Mouse (Mus musculus) MEL (cell line): Measurements from ENCODE around the gene Mmachc. TPM values are rescaled to one million over a fixed set of nuclear protein-coding genes. Genes with fewer than 3 reads are reported as not detected.
A peak's percentile ranks its signal among the peaks of the same experiment; 100 is the strongest.

Experiments used
- DNase-seq: peaks from one replicate; pipeline ENCODE4 v3.0.0; 2011; ENCODE audit warnings: low read depth, low spot score
- H3K27ac ChIP-seq: 2 replicates; pipeline ENCODE4 v1.5.1; 2012; ENCODE audit warnings: low read depth, mild to moderate bottlenecking, control low read depth, low read length, moderate library complexity; ENCODE audit not compliant: control insufficient read depth
- H3K27me3 ChIP-seq, 2 experiments: fragments of 150-350 bp in 1 of 2; sonication (generic) in 1 of 2; 2 replicates each; pipeline ENCODE4 v1.6.1; 2012; ENCODE audit warnings: low read length in 2 of 2, mild to moderate bottlenecking in 2 of 2, improper control_type of control experiment in 1 of 2, moderate library complexity in 1 of 2; ENCODE audit not compliant: insufficient read depth in 2 of 2, control insufficient read depth in 1 of 2
- H3K36me3 ChIP-seq, 2 experiments: 2 replicates each; pipeline ENCODE4 v1.6.1; 2012 to 2014; ENCODE audit warnings: low read length in 2 of 2, improper control_type of control experiment in 1 of 2, inconsistent platforms in 1 of 2, mild to moderate bottlenecking in 1 of 2; ENCODE audit not compliant: insufficient read depth in 2 of 2, control insufficient read depth in 1 of 2
- H3K4me1 ChIP-seq, 2 experiments: fragments of 150-350 bp in 1 of 2; sonication (generic) in 1 of 2; 2 replicates each; pipeline ENCODE4 v1.6.1; 2012; ENCODE audit warnings: low read length in 2 of 2, improper control_type of control experiment in 1 of 2, mild to moderate bottlenecking in 1 of 2; ENCODE audit not compliant: insufficient read depth in 2 of 2, control insufficient read depth in 1 of 2
- H3K4me3 ChIP-seq, 2 experiments: fragments of 150-350 bp in 1 of 2; sonication (generic) in 1 of 2; 2 replicates each; pipeline ENCODE4 v1.5.1; 2012; ENCODE audit warnings: low read depth in 2 of 2, low read length in 2 of 2, mild to moderate bottlenecking in 2 of 2, moderate library complexity in 2 of 2, control low read depth in 1 of 2, improper control_type of control experiment in 1 of 2; ENCODE audit not compliant: control insufficient read depth in 1 of 2, insufficient read depth in 1 of 2
- H3K79me2 ChIP-seq: 2 replicates; pipeline ENCODE4 v1.6.1; 2012; ENCODE audit warnings: mild to moderate bottlenecking, low read length, moderate library complexity; ENCODE audit not compliant: control insufficient read depth, poor library complexity, insufficient read depth
- H3K9ac ChIP-seq: 2 replicates; pipeline ENCODE4 v1.6.1; 2012; ENCODE audit warnings: low read depth, mild to moderate bottlenecking, control low read depth, low read length, moderate library complexity; ENCODE audit not compliant: control insufficient read depth, poor library complexity, severe bottlenecking
- H3K9me3 ChIP-seq: fragments of 150-350 bp; sonication (generic); replicated peaks from 2 replicates; pipeline ENCODE4 v1.6.1; 2012; ENCODE audit warnings: mild to moderate bottlenecking, low read length, improper control_type of control experiment, moderate library complexity; ENCODE audit not compliant: insufficient read depth
- BHLHE40 ChIP-seq: IDR thresholded peaks from 2 replicates; pipeline ENCODE4 v1.6.1; 2012; ENCODE audit warnings: low read depth, mild to moderate bottlenecking, inconsistent platforms, low read length, improper control_type of control experiment, borderline replicate concordance
- CHD2 ChIP-seq: IDR thresholded peaks from 2 replicates; pipeline ENCODE4 v1.6.1; 2011; ENCODE audit warnings: low read length, improper control_type of control experiment
- CTCF ChIP-seq, 3 experiments: IDR thresholded peaks in 2 of 3; conservative IDR thresholded peaks in 1 of 3; 2 replicates each; pipeline ENCODE4 v1.5.1; 2011 to 2012; ENCODE audit warnings: low read length in 3 of 3, low read depth in 2 of 3, mild to moderate bottlenecking in 2 of 3, improper control_type of control experiment in 1 of 3, inconsistent platforms in 1 of 3, mixed read lengths in 1 of 3, moderate library complexity in 1 of 3; ENCODE audit not compliant: control insufficient read depth in 1 of 3, insufficient read depth in 1 of 3, poor library complexity in 1 of 3, severe bottlenecking in 1 of 3
- E2F4 ChIP-seq: IDR thresholded peaks from 2 replicates; pipeline ENCODE4 v1.6.1; 2011; ENCODE audit warnings: low read depth, low read length, improper control_type of control experiment, borderline replicate concordance
- ELF1 ChIP-seq: IDR thresholded peaks from 2 replicates; pipeline ENCODE4 v1.6.1; 2014; ENCODE audit warnings: low read depth, mild to moderate bottlenecking, inconsistent platforms, low read length, improper control_type of control experiment, moderate library complexity
- EP300 ChIP-seq, 2 experiments: IDR thresholded peaks; 2 replicates each; pipeline ENCODE4 v1.6.1; 2011; ENCODE audit warnings: improper control_type of control experiment in 2 of 2, low read length in 2 of 2, low read depth in 1 of 2, mild to moderate bottlenecking in 1 of 2
- ETS1 ChIP-seq: IDR thresholded peaks from 2 replicates; pipeline ENCODE4 v1.6.1; 2012; ENCODE audit warnings: low read depth, mild to moderate bottlenecking, inconsistent platforms, low read length, improper control_type of control experiment, moderate library complexity
- GATA1 ChIP-seq: IDR thresholded peaks from 2 replicates; pipeline ENCODE4 v1.6.1; 2011; ENCODE audit warnings: low read depth, low read length, improper control_type of control experiment
- JUND ChIP-seq: IDR thresholded peaks from 2 replicates; pipeline ENCODE4 v1.6.1; 2011; ENCODE audit warnings: low read depth, mild to moderate bottlenecking, improper control_type of control experiment, low read length
- KAT2A ChIP-seq: conservative IDR thresholded peaks from 2 replicates; pipeline ENCODE4 v1.6.1; 2012; ENCODE audit warnings: low read depth, low read length, improper control_type of control experiment, inconsistent platforms
- MAX ChIP-seq: IDR thresholded peaks from 2 replicates; pipeline ENCODE4 v1.6.1; 2011; ENCODE audit warnings: low read length, improper control_type of control experiment
- MEF2A ChIP-seq: IDR thresholded peaks from 2 replicates; pipeline ENCODE4 v1.6.1; 2014; ENCODE audit warnings: low read depth, mild to moderate bottlenecking, inconsistent platforms, low read length, improper control_type of control experiment; ENCODE audit not compliant: poor library complexity, insufficient replicate concordance, severe bottlenecking; ENCODE audit errors: extremely low read depth
- MXI1 ChIP-seq: IDR thresholded peaks from 2 replicates; pipeline ENCODE4 v1.6.1; 2011; ENCODE audit warnings: mild to moderate bottlenecking, low read depth, low read length, improper control_type of control experiment
- MYB ChIP-seq: IDR thresholded peaks from 2 replicates; pipeline ENCODE4 v1.6.1; 2011; ENCODE audit warnings: mild to moderate bottlenecking, low read depth, low read length, improper control_type of control experiment
- MYC ChIP-seq: IDR thresholded peaks from 2 replicates; pipeline ENCODE4 v1.6.1; 2011; ENCODE audit warnings: low read depth, mild to moderate bottlenecking, low read length, improper control_type of control experiment, moderate library complexity
- NELFE ChIP-seq: IDR thresholded peaks from 2 replicates; pipeline ENCODE4 v1.6.1; 2011; ENCODE audit warnings: low read depth, low read length, improper control_type of control experiment
- NRF1 ChIP-seq: IDR thresholded peaks from 2 replicates; pipeline ENCODE4 v1.6.1; 2014; ENCODE audit warnings: low read depth, mild to moderate bottlenecking, inconsistent platforms, low read length, improper control_type of control experiment, moderate library complexity; ENCODE audit not compliant: poor library complexity, insufficient read depth, severe bottlenecking
- POLR2A ChIP-seq, 2 experiments: IDR thresholded peaks; 2 replicates each; pipeline ENCODE4 v1.6.1; 2011 to 2012; ENCODE audit warnings: low read length in 2 of 2, mild to moderate bottlenecking in 2 of 2, control low read depth in 1 of 2, improper control_type of control experiment in 1 of 2, low read depth in 1 of 2, moderate library complexity in 1 of 2; ENCODE audit not compliant: control insufficient read depth in 1 of 2, insufficient read depth in 1 of 2, poor library complexity in 1 of 2
- RCOR1 ChIP-seq: IDR thresholded peaks from 2 replicates; pipeline ENCODE4 v1.6.1; 2012; ENCODE audit warnings: low read depth, mild to moderate bottlenecking, inconsistent platforms, low read length, improper control_type of control experiment
- SIN3A ChIP-seq: IDR thresholded peaks from 2 replicates; pipeline ENCODE4 v1.6.1; 2012; ENCODE audit warnings: low read length, improper control_type of control experiment, inconsistent platforms
- TAL1 ChIP-seq: IDR thresholded peaks from 2 replicates; pipeline ENCODE4 v1.6.1; 2012; ENCODE audit warnings: mild to moderate bottlenecking, inconsistent platforms, low read length, moderate library complexity, mixed read lengths
- TBP ChIP-seq: IDR thresholded peaks from 2 replicates; pipeline ENCODE4 v1.8.0; 2011; ENCODE audit warnings: low read depth, low read length, improper control_type of control experiment
- TCF12 ChIP-seq: IDR thresholded peaks from 2 replicates; pipeline ENCODE4 v1.6.1; 2014; ENCODE audit warnings: low read depth, mild to moderate bottlenecking, inconsistent platforms, low read length, improper control_type of control experiment, moderate library complexity
- UBTF ChIP-seq: IDR thresholded peaks from 2 replicates; pipeline ENCODE4 v1.6.1; 2012; ENCODE audit warnings: low read depth, mild to moderate bottlenecking, inconsistent platforms, low read length, improper control_type of control experiment, moderate library complexity, borderline replicate concordance; ENCODE audit not compliant: insufficient read depth
- USF1 ChIP-seq: IDR thresholded peaks from 2 replicates; pipeline ENCODE4 v1.6.1; 2014; ENCODE audit warnings: low read depth, mild to moderate bottlenecking, inconsistent platforms, low read length, improper control_type of control experiment, moderate library complexity
- USF2 ChIP-seq, 2 experiments: IDR thresholded peaks; 2 replicates each; pipeline ENCODE4 v1.6.1; 2011 to 2012; ENCODE audit warnings: improper control_type of control experiment in 2 of 2, low read length in 2 of 2, borderline replicate concordance in 1 of 2, inconsistent platforms in 1 of 2, low read depth in 1 of 2, mild to moderate bottlenecking in 1 of 2; ENCODE audit not compliant: insufficient read depth in 1 of 2
- ZMIZ1 ChIP-seq: IDR thresholded peaks from 2 replicates; pipeline ENCODE4 v1.6.1; 2012; ENCODE audit warnings: low read depth, mild to moderate bottlenecking, inconsistent platforms, low read length, improper control_type of control experiment, moderate library complexity
- polyA plus RNA-seq, 2 experiments: library from polyadenylated mRNA; stranded (reverse) in 1 of 2; unstranded in 1 of 2; fragments of >175 nt in 1 of 2; fragments of >200 nt in 1 of 2; gene quantifications; 2 replicates each; pipeline versions ENCODE4 v1.2.1 to v1.2.4; 2012; ENCODE audit warnings: low replicate concordance in 2 of 2, low read depth in 1 of 2; ENCODE audit not compliant: insufficient read length in 2 of 2, insufficient read depth in 1 of 2, missing spikeins in 1 of 2
- total RNA-seq: library from RNA; depleted of rRNA; stranded (reverse); fragments of 300-350 nt; gene quantifications from 2 replicates; pipeline ENCODE4 v1.2.3, GENCODE M21; 2012

Mmachc gene
- total and polyA plus RNA-seq, 3 experiments = 15.1 to 22.8 TPM; not detected in 1

DNA sequence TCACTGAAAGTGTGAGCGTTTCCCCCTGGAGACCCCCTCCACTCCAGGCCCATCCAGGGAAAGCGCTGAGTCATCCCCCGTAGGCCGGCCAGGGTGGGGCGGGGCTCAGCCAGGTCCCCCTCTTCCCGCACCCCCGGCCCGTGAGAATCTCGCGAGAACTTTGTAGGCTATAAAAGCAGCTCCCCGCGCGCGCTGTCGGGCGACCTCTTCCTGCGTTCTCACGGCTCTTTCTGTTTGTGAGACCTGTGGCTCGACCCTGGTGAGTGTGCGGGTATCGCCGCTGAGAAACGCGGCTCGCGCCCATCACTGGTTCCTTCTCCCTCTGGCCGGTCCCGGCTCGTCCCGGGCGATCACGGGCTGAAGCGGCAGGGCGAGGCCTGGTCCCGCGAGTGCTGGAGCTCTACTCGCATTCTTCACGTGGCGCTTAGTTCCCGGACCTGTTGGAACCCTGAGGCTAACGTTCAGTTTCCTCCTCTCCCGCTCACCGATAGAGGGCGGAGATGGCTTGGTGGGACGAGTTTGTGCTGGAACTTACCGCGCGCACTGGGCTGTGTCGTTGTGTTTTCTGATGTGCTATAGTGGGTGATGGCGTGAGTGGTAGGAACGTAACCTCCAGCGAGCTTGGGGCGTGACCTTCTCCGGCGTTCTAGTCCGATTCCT, 22.7 kb downstream of the Mmachc start, which contains the start of gene Prdx1 (continued):
- TF ChIP-seq MYC = peak; percentile 76
- TF ChIP-seq GATA1 = no peak
- no peak; a peak in 1 of 4 replicates for TF ChIP-seq EP300 (IDR thresholded peaks at IDR 0.05; ENCODE audit: low read depth in 1 of 2, low read length in 2 of 2)
- peak; percentile 99 to 100 for TF ChIP-seq POLR2A (IDR thresholded peaks at IDR 0.05; ENCODE audit: control insufficient read depth in 1 of 2, insufficient read depth in 1 of 2, low read depth in 1 of 2, low read length in 2 of 2, poor library complexity in 1 of 2)

GRCm38 (mm10) chr4:116684665-116685064, 23.5 kb downstream of the Mmachc start:
- Histone ChIP-seq H3K4me1 (peaks cover 7 to 33% of the 10 kb centered on the region in 2 experiments), H3K27me3 (no peaks in the 10 kb centered on the region), H3K4me3 (peak overlapping the region in 1 of 2 experiments; percentile 87; a peak in 2 of 4 replicates), H3K36me3 (peaks cover 10 to 53% of the 10 kb centered on the region in 2 experiments), H3K79me2 (peaks cover 35% of the 10 kb centered on the region), H3K9ac (peak overlapping the region; percentile 62; the same call in 1 of the 2 replicates), H3K27ac (peak overlapping the region; percentile 60; the same call in 1 of the 2 replicates)
- peak; percentile 27 for DNase-seq
- TF ChIP-seq JUND (no peak), CTCF (IDR thresholded peaks at IDR 0.05 in 2 of 3, conservative IDR thresholded peaks at IDR 0.05 in 1 of 3; ENCODE audit: control insufficient read depth in 1 of 3, insufficient read depth in 1 of 3, low read depth in 2 of 3, low read length in 3 of 3, poor library complexity in 1 of 3, severe bottlenecking in 1 of 3) (no peak), UBTF (no peak), EP300 (IDR thresholded peaks at IDR 0.05; ENCODE audit: low read depth in 1 of 2, low read length in 2 of 2) (no peak), SIN3A (no peak), MAX (no peak), TCF12 (no peak), ZMIZ1 (no peak), RCOR1 (peak; percentile 96), MXI1 (peak; percentile 51; the same call in 1 of the 2 replicates), ETS1 (no peak)
- TF ChIP-seq, all 39 proteins: peak for 2
- no peaks in the 10 kb centered on the region for H3K9me3 ChIP-seq

GRCm38 (mm10) chr4:116683957-116684356, 24.2 kb downstream of the Mmachc start:
- Histone ChIP-seq H3K79me2 (peaks cover 30% of the 10 kb centered on the region), H3K9me3 (no peaks in the 10 kb centered on the region), H3K4me3 (no peak overlapping the region), H3K27me3 (no peaks in the 10 kb centered on the region), H3K4me1 (peaks cover 7 to 33% of the 10 kb centered on the region in 2 experiments), H3K9ac (no peak overlapping the region), H3K27ac (no peak overlapping the region), H3K36me3 (peaks cover 4 to 46% of the 10 kb centered on the region in 2 experiments)
- peak; percentile 58 for DNase-seq
- no peak for TF ChIP-seq BHLHE40
- TF ChIP-seq ELF1 = peak; percentile 55; the same call in 1 of the 2 replicates
- TF ChIP-seq MXI1 = no peak
- TF ChIP-seq TAL1 = peak; percentile 90
- no peak for TF ChIP-seq NRF1
- TF ChIP-seq GATA1 = peak; percentile 92
- TF ChIP-seq ZMIZ1 = no peak
- no peak for TF ChIP-seq TBP
- TF ChIP-seq CTCF (IDR thresholded peaks at IDR 0.05 in 2 of 3, conservative IDR thresholded peaks at IDR 0.05 in 1 of 3; ENCODE audit: control insufficient read depth in 1 of 3, insufficient read depth in 1 of 3, low read depth in 2 of 3, low read length in 3 of 3, poor library complexity in 1 of 3, severe bottlenecking in 1 of 3) = no peak
- TF ChIP-seq E2F4 = no peak
- no peak for TF ChIP-seq CHD2
- TF ChIP-seq NELFE = no peak
- no peak for TF ChIP-seq USF1
- no peak for TF ChIP-seq KAT2A
- no peak for TF ChIP-seq MYB
- no peak for TF ChIP-seq MEF2A
- TF ChIP-seq USF2 (IDR thresholded peaks at IDR 0.05; ENCODE audit: borderline replicate concordance in 1 of 2, insufficient read depth in 1 of 2, low read depth in 1 of 2, low read length in 2 of 2) = no peak
